19 mouse cellular contexts compared by ENCODE assay signal in genomic region chr12:83850334-83850733, GRCm38 (mm10).
DNase-seq lines count a peak whose midpoint lies in the region; TF ChIP-seq lines count a peak whose summit lies in the region.
"Had no signal": no experiment of that assay in that cellular context is flagged by ENCODE, and none has a peak within 500 bp of the region (broad histone marks: within the 10 kb centered on the region; RNA-seq: fewer than 3 reads in every experiment).

No protein-coding gene starts in this region.

- intact Hi-C loops in left cerebral cortex, postnatal 4 days (cut with DNase I): no loop called here

- DNase-seq in left cerebral cortex, adult 11 months (ENCODE audit: low spot score): peak; percentile 28
- DNase-seq in left cerebral cortex, postnatal 4 days: no peak
- DNase-seq in right cerebral cortex, adult 18-20 months: peak; percentile 60
- DNase-seq in right cerebral cortex, postnatal 4 days: no peak
- DNase-seq in telencephalon, adult 2 months (ENCODE audit: low read depth, low spot score): peak; percentile 69
- DNase-seq in ovary, postnatal 10 days (ENCODE audit: low spot score): no peak
- DNase-seq: adrenal gland, adult 8-10 months; cerebellum, adult 11-12 months; cerebellum, adult 9-10 months; cerebellum, postnatal 25 days; gastrocnemius, adult 2 months; gastrocnemius, postnatal 36 days; heart, adult 11 months; heart, postnatal 36 days had no signal

- H3K27ac ChIP-seq in cortical plate, adult 2 months (ENCODE audit: insufficient read depth, low read length): peak overlapping the region; percentile 61; the same call in 1 of the 2 replicates
- H3K27ac ChIP-seq: embryonic facial prominence, embryonic 13.5 days; forebrain, embryonic 12.5 days; heart, embryonic 13.5 days; hindbrain, embryonic 15.5 days had no signal

- peaks cover 6% of the 10 kb centered on the region; the same call in 1 of the 2 replicates for H3K4me1 ChIP-seq in cortical plate, adult 2 months (ENCODE audit: control insufficient read depth, insufficient read depth, low read length)
- H3K4me1 ChIP-seq: embryonic facial prominence, embryonic 13.5 days; forebrain, embryonic 12.5 days; hindbrain, embryonic 15.5 days had no signal

- TF ChIP-seq POLR2A in cortical plate, adult 2 months (IDR thresholded peaks at IDR 0.05; ENCODE audit: extremely low read depth, insufficient read depth, low read length): no peak

- no peak for TF ChIP-seq CTCF in cortical plate, adult 2 months (IDR thresholded peaks at IDR 0.05; ENCODE audit: extremely low read depth, insufficient read depth, low read length)

- H3K4me3 ChIP-seq in cortical plate, adult 2 months (ENCODE audit: insufficient read depth, low read length): no peak overlapping the region
- H3K4me3 ChIP-seq: embryonic facial prominence, embryonic 13.5 days; forebrain, embryonic 12.5 days; gastrocnemius, adult 2 months; heart, embryonic 13.5 days; hindbrain, embryonic 15.5 days had no signal

Comparison
In these comparisons a context has a peak if more than half of its experiments do, and no peak if none do; other contexts are left out.
1. DNase-seq: peak in left cerebral cortex, adult 11 months (single experiment), right cerebral cortex, adult 18-20 months (single experiment) and telencephalon, adult 2 months (single experiment); none in left cerebral cortex, postnatal 4 days (single experiment), right cerebral cortex, postnatal 4 days (single experiment) and ovary, postnatal 10 days (single experiment).